Mouse (Mus musculus): ENCODE results near the gene Ddias.

DNA sequence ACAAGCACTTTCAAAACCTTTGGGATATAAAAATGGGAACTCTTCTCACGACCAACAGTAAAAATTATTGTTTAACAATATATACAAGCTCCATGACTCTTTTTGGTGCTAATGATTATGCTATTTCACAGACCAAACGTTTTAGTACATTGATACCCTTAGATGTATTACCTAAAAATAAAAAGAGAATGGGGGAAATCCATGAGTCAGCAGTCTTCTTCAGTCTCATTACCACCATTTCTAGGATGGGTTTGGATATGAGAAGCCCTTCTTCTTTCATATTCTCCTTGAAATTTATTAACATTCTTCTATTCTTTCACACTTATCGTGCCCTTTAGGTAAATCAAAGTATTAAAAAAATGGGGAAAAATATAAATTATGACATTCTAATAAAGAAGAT lies 37.6 kb downstream of the Ddias start:
- no peak for TF ChIP-seq CTCF (IDR thresholded peaks at IDR 0.05; ENCODE audit: low read depth, low read length)
- TF ChIP-seq POLR2A (IDR thresholded peaks at IDR 0.05; ENCODE audit: borderline replicate concordance, low read depth, low read length): no peak

Data from bone marrow macrophage, adult 2 months (primary cell).